Mouse (Mus musculus) adrenal gland, postnatal 25 days (tissue): ENCODE measurements at regions not wholly inside any gene's neighbourhood (a gene's known extent, or its start where the extent isn't known, plus 50 kb on each side); places are given as distances from the start of the nearest gene placed in this dataset.
"Not testable (repeated sequence)": the region's sequence is repeated elsewhere in the genome, so short reads cannot be mapped to it uniquely, and the experiment has no call there.

Source experiments
- DNase-seq: peaks from one replicate; pipeline ENCODE4 v3.0.0; 2021; ENCODE audit warnings: mixed read lengths

DNA sequence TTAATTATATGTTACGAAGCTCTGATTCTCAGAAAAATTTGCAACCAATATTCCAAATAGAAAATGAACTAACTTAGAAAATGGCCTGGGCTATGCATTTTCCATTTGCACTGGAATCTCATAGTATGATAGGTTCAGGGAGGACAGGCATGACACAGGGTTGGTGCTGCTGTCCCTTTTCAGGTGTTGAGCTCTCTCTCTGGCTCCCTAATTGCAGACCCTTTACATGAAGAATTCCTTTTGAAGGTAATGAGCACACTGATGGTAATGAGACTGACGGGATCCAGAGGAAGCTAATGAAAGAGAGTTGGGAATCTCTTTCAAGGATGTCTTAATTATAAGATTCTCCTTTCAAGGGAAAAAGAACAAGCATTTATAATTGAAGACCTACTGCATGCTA is 87.6 kb downstream of the Serpinb8 start:
- no peak for DNase-seq

DNA sequence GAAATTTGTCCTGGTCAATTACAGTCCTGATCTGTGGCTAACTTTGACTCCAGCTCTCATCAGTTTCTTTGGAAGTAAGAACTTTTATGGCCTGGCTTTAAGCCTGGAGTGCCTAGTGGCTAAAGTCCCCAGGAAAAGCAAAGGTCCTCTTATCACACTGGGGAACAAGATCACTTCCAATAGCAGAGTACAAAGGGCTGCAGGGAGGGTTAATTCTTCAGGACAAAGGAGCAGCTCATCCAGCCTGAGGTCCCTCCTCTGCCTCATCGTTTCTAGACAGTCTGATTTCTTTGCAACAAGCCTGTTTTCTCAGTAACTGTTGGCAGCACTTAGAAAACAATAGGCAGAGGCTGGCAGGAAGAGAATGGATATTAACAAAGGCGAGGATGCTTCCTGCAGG is 107.1 kb downstream of the Serpinb8 start:
- DNase-seq, result no peak

DNA sequence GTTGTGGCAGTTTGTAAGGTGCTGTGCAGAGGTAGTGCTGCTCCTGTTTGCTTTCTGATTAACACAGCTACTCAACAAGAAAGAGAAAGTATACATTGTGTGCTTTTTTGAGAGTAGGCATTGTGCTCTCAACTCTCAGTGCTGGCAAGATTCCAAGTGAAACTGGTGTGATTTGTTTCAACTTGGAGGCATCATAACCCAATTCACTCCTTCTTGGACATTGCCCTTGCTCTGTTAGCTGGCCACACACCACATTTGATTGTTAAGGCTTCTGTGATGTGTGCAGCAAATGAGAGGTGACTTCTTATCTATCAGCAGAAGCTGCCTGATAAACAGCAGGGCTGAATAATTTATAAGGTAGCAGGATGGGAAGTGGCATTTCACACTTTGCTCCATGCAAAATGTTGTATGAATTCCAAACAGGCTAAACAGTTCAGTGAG is 116.3 kb downstream of the Serpinb8 start:
- no peak for DNase-seq

GRCm38 (mm10) chr1:107708601-107709000 is 118.8 kb downstream of the Serpinb8 start:
- no peak for DNase-seq

GRCm38 (mm10) chr1:107714869-107715268 is 125.1 kb downstream of the Serpinb8 start:
- DNase-seq, result no peak

DNA sequence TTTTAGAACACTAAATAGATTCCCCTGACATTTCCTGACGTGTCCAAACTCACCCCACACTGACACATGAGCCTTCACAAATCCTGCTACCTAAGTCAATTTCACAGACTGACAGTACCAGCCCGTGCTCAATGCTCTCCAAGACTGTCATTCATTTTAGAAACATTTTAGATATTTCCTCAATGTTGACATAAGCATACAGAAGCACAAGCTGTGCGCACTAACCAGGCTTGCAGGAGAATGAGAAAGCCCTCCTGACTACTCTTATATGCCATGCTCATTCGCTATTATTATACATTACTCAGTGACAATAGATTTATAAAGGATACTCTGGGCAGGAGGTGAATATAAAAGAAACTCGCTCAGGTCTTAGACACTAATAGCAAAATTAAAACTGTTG is 129.5 kb downstream of the Serpinb8 start:
- DNase-seq, result no peak

- no peak for DNase-seq
Measured at GRCm38 (mm10) chr1:107728113-107728839, 138.5 kb downstream of the Serpinb8 start.

DNA sequence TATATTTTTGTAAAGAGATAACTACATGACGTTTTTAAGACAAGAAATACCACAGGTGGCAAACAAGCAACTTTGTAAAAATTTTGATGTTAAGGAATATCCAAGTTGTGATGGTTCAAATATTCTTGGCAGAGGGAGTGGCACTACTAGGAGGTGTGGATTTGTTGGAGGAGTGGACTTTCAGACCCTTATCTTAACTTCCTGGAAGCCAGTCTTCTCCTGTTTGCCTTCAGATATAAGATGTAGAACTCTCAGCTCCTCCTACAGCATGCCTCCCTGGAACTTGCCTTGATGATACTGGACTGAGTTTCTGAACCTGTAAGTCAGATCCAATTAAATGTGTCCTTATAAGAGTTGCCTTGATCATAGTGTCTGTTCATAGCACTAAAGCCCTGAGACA is 175.5 kb downstream of the Serpinb8 start:
- no peak for DNase-seq

GRCm38 (mm10) chr1:107767198-107767947 is 177.6 kb downstream of the Serpinb8 start:
- no peak for DNase-seq

- DNase-seq, result no peak
Measured at GRCm38 (mm10) chr1:107772967-107773366, 183.2 kb downstream of the Serpinb8 start.

DNA sequence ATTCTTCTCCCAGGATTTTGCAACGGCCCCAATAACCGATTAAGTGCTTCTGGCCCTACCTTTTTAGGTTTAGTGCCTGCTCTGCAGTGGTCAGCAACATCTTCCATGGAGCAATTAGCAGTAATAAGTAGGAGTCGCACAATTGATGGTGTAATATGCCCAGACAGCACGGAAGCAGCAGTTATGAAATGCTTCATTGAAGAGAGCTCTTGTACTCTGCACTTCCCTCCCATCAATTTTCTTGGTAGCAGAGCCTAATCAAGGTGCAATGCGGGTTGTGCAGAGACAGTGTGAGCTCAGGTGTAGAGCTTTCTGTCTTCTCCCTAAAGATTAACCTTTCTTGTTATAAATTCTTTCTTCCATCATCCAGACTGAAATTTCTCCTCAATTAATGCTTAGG is 193.3 kb downstream of the Serpinb8 start:
- DNase-seq, result no peak

GRCm38 (mm10) chr1:107805823-107806222 is 216.0 kb downstream of the Serpinb8 start:
- no peak for DNase-seq

DNA sequence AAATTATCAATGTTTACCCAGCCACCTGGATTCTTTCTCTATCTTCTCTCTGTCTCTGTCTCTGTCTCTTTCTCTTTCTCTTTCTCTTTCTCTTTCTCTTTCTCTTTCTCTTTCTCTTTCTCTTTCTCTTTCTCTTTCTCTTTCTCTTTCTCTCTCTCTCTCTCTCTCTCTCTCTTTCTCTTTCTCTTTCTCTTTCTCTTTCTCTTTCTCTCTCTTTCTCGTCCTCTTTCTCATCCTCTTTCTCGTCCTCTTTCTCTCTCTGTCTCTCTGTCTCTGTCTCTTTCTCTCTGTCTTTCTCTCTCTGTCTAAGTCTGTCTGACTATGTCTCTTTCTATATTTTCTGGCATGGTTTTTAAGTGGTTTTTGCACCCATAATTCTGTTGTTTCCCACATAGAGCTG is 217.6 kb downstream of the Serpinb8 start:
- not testable (repeated sequence) for DNase-seq

DNA sequence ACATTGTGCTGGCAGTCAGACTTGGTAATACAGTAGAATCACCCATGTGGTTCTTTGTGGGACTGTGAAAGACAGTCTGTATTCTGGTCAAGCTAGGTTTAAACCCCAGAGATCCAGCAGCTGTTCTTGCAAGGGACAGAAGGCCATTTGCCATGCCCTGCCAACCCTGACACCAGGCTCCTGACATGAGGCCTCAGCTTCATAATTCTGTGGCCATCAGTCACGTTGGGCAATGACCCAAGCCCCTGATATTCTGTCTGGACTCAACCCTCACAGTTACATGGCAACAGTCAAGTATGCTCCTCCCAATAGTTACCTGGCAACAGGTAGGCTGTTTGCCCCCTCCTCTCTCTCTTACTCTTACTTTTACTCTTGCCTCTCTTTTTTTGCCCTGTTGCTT is 221.3 kb downstream of the Serpinb8 start:
- no peak for DNase-seq

- DNase-seq, result no peak
Measured at GRCm38 (mm10) chr1:107811859-107812258, 222.1 kb downstream of the Serpinb8 start.

DNA sequence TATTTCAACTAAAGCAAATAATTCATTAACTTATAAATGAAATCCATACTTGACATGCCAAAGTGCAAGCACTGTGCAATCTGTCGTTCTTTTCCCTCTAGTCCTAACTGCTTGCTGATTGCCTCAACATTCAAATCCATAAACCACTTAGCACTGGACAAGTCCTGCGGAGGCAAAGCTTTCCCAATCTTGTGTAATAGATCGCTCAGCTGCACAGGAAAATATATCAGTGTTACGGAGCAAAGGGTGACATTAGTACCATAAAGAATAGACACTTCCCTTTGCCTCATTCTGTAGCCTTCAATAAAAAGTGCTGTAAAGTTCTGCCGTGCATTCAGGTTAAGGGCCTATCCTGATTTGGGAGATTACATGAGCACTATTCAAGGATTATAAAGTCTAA is 248.1 kb downstream of the Serpinb8 start:
- DNase-seq, result no peak

DNA sequence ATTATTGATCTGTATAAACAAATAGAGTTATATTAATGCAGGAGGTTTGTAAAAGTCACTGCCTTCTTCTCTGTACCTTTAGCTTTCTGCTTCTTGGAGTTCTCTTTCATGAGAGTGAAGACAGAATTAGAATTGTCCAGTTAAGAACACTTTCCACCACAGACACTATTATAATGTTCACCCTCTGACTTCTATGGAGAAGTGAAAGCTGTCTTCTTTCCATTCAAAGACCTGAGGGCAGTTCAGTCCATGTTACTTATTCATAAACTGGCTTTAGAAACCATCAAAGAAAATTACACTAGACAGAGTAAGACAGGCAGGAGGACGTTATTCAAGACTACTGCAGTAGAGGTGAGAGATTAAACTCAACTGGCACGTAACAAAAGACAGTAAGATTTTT is 262.6 kb downstream of the Serpinb8 start:
- no peak for DNase-seq

GRCm38 (mm10) chr1:107853001-107853400 is 263.2 kb downstream of the Serpinb8 start:
- no peak for DNase-seq

- no peak for DNase-seq
Measured at GRCm38 (mm10) chr1:107897743-107898437, 308.1 kb downstream of the Serpinb8 start.

DNA sequence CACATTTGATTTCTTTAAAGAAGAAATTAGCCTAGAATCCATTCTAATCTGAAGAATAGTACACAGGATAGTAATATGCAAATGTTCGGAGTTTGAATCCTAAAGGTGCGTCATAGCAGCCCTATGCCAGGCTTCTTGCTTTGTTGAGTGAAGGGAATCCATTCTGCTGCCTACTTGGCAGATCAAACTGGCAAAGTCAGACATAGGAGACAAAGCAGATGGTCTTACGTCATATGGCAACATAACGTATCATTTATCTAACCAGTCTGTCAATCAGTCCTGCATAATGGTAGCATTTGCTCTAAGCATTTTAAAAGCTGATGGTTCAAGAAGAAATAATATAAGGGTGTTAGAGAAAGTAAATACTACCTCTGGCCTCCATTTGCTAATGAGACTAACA is 309.5 kb downstream of the Serpinb8 start:
- DNase-seq, result no peak

DNA sequence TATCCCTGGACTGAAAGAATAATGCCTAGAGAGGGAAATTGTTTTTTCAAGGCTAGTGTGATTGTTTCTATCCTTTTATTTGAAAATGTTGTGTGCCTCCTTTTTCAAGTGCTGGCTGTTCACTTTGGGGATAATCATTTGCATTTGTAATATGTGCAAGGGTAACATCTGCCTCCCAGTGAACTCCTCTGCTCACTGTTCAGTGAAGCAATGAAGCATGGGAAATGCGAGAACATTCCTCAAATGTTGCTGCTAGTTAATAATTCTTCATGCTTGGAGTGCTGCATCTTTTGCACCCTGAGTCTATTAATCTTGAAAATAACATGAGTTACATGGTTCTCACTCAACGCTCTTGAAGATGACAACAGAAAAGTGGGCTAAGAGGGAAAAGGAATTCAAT is 310.6 kb downstream of the Serpinb8 start:
- no peak for DNase-seq

- no peak for DNase-seq
Measured at GRCm38 (mm10) chr1:107900913-107901312, 311.1 kb downstream of the Serpinb8 start.
